Mouse (Mus musculus): ENCODE results near the gene Mex3a.

Mex3a gene

DNA sequence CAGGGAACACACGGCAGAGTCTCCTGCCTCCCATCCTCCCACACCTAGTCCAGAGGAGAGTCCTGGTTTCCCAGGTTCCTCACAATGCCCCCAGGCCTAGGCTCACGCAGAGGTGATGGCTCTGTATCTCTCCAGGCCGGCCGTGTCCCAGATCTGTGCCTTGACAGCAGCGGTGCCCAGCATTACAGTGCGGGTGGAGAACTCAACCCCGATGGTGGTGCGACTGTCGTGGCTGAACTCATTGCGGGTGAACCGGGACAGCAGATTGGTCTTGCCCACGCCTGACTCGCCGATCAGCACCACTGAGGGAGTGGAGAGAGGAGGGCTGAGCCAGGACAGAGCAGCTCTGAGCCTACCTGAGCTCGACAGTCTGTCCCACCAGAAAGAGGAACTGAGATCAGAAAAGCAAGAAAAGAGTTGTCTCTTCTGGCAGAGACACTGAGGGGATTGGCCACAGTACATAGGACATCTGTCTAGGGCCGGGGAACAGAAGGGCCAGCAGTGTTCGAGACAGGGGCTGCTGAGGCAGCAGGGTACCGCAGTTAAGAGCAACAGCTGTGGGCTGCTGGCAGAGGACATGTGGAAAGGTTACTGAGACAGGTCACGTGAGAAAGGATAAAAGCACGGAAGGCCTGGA lies 12.9 kb downstream of the Mex3a start:
- DNase-seq (ENCODE audit: low spot score) = no peak

- no peak for DNase-seq (ENCODE audit: low spot score)
Measured at GRCm38 (mm10) chr3:88546674-88547418, 14.7 kb downstream of the Mex3a start.

GRCm38 (mm10) chr3:88548180-88548917 lies 16.2 kb downstream of the Mex3a start, which contains the start of gene Rab25:
Gene Rab25, minus strand, starts transcription at chr3:88548300.
- no peak for DNase-seq (ENCODE audit: low spot score)

DNA sequence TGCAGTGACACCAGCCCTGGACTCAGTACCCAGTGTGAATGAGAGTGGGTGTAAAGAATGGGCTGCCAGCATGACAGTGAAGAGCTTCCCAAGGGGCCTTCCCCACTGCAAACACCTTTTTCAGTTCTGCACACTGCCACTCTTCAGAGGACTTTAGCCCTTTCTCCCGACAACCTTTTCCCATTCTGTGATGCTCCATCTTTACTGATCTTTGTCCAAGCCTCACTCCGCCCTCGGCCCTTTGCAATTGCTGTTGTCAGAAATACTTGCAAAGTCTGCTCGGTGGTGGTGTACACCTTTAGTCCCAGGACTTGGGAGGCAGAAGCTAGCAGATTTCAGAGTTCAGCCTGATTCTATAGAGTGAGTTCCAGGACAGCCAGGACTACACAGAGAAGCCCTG lies 19.4 kb downstream of the Mex3a start:
- DNase-seq (ENCODE audit: low spot score) = no peak

GRCm38 (mm10) chr3:88552082-88552645 lies 20.0 kb downstream of the Mex3a start:
- DNase-seq (ENCODE audit: low spot score) = no peak

- DNase-seq (ENCODE audit: low spot score) = peak; percentile 97
Measured at GRCm38 (mm10) chr3:88552676-88553524, 20.7 kb downstream of the Mex3a start, which contains the start of gene Lamtor2. Gene Lamtor2, minus strand, starts transcription at chr3:88553074.

GRCm38 (mm10) chr3:88553525-88553879 lies 21.3 kb downstream of the Mex3a start, which contains the start of gene Ubqln4:
Gene Ubqln4, plus strand, starts transcription at chr3:88553758.
- DNase-seq (ENCODE audit: low spot score) = peak; percentile 85

GRCm38 (mm10) chr3:88553880-88554586 lies 21.8 kb downstream of the Mex3a start:
- no peak for DNase-seq (ENCODE audit: low spot score)

DNA sequence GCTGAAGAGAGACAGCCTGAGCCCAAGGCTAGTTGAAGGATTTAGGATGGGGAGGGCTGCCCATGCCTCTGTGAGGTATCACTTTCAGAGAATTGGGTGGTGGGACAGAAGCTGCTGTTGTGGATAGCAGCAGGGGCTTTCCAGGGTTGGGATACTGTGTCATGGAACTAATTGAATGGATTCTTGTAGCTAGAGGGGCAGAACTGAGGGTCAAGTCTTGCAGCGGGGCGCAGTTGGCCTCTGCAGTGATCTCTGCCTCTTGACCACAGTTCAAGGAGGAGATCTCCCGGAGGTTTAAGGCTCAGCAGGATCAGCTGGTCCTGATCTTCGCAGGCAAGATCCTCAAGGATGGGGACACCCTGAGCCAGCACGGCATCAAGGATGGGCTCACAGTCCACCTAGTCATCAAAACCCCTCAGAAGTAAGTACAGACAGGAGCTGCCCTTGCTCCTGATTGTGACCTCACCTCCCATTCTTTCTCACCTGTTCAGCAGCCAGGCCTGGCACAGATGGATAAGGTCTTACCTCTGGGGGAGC lies 22.9 kb downstream of the Mex3a start:
- DNase-seq (ENCODE audit: low spot score) = no peak

DNA sequence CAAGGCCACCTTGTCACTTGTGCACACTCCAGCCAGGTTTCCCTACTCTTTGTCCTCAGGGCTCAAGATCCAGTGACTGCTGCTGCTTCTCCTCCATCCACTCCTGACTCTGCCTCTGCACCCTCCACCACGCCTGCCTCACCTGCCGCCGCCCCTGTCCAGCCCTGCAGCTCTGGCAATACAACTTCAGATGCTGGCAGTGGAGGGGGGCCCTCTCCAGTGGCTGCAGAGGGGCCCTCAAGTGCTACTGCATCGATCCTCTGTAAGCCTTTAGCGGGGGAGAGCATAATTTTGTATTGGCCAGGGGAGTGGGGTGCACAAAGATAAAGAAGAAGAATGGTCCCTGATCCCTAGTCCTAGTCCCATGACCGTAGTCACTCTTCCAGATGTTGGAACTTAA lies 23.5 kb downstream of the Mex3a start:
- no peak for DNase-seq (ENCODE audit: low spot score)

DNA sequence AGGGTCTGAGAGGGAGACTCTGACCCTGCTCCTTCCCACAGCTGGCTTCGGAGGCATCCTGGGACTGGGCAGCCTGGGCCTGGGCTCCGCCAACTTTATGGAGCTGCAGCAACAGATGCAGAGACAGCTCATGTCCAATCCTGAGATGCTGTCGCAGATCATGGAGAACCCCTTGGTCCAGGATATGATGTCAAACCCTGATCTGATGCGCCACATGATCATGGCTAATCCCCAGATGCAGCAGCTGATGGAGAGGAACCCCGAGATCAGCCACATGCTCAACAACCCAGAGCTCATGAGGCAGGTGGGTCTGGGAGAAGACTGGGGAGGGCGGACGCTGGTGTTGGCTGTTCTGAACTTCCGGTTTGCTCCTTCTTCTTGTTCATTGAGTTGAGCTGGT lies 24.4 kb downstream of the Mex3a start:
- DNase-seq (ENCODE audit: low spot score) = no peak

- no peak for DNase-seq (ENCODE audit: low spot score)
Measured at GRCm38 (mm10) chr3:88559596-88559995, 27.4 kb downstream of the Mex3a start.

DNA sequence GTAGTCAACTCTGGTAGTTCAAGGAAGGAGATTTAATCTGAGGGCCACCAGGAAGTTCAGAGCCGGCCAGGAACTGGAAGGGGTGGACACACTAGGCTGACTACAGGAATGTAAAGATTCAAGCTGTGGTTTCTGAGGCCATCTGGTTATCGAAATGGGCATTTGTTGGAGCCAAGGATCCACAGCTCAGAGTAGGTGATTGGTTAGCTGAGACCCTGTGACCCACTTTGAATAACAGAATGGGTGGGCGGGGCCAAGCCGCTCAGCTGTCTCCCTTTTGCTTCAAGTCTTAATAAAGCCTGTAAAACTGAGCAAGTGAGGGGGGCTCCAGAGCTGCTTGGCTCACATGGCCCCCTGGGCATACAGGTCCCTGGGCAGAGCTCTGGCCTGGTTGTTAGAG lies 29.8 kb downstream of the Mex3a start:
- DNase-seq (ENCODE audit: low spot score) = no peak

DNA sequence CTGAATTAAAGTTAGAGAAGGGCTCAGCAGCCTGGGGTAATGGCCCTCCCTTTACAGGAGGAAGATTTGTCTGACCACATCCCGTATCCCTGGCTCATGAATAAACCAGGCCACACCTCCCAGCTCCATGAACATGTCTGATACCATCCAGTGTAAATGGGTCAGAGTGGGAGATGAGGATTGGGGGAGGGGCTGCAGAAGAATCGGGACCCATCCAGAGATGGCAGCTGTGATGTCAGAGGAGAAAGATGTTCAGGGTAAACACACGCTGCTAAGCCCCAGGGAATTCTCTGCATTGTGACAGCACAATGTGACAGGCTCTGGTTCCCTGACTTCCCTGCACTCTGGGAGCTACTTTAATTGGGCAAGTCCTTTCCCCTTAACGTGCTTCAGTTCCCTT lies 31.2 kb downstream of the Mex3a start:
- no peak for DNase-seq (ENCODE audit: low spot score)

DNA sequence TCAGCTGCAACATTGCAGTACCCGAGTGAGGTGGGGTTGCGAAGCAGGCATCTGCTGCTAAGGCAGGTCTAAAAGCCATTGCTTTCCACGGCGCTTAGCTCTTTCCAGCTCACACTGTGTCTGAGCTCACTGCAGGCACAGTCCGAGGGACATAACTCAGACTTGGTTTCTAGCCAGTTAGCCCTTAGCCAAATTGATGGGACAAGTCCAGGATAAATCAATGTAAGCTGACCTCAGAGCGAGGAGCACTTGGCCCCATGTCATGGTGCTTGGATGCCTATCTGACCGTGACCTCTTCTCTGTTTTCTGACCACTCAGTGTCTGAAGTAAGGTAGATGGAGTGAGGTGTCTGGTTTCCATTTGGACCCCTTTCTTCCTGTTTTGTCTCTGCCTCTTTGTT lies 31.8 kb downstream of the Mex3a start:
- DNase-seq (ENCODE audit: low spot score) = no peak

DNA sequence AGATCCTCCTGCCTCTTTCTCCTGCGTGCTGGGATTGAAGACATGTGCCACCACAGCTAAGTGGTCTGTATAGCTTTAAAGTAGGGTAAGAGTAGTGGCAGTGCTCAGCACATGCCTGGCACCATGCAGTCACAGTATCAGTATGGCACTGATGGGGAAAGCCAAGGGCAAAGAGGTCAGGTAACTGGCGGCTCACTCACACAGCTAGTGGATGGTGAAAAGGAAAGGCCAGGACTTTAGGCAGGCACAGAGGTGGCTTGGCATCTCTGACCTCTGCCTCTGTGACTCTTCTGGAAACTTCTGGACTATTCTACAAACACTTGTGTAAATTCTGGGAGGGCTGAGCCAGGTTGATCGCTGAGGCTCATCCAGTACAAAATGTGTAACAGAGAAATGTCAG lies 33.9 kb downstream of the Mex3a start:
- no peak for DNase-seq (ENCODE audit: low spot score)

- DNase-seq (ENCODE audit: low spot score) = no peak
Measured at GRCm38 (mm10) chr3:88566536-88567061, 34.4 kb downstream of the Mex3a start.

- DNase-seq (ENCODE audit: low spot score) = no peak
Measured at GRCm38 (mm10) chr3:88567892-88568291, 35.7 kb downstream of the Mex3a start.

- no peak for DNase-seq (ENCODE audit: low spot score)
Measured at GRCm38 (mm10) chr3:88568615-88569014, 36.4 kb downstream of the Mex3a start.

DNA sequence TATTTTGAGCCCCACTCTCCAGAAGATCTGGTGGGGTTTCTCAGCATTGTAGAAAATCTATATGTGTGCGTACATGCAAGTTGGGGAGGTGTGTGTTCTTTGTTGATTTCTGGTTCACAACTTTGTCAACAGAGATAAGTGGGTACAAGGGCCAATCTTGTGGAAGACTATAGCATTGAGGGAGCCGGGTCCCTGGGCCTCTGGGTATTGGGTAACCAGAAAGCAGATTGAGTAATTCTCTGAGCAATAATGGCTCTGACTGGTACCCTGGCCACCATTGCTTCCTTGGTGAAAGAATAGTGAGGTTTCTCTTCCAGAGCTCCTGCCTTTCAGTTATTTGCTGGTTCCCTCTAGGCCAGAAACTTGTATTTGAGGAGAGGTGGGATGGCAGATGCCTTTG lies 36.9 kb downstream of the Mex3a start:
- no peak for DNase-seq (ENCODE audit: low spot score)

DNA sequence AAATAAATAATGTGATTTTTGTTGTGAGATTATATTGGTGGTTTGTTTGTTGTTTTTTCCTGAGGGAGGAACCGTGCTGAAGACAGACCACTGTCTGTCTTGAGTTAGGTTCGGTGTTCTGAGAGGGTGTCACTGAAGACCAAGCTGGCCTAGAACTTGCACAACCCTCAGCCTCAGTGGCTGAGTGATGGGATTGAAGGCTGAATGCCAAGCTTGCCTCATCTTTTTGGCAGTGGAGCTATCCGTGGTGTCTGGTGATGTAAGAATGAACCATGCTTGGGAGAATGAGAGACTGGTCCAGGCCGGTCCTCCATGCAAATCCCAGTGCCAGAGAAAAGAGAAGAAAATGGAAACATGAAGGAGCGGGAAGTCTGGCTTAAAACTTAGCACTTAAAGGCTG lies 37.5 kb downstream of the Mex3a start:
- DNase-seq (ENCODE audit: low spot score) = no peak

Data from ovary, adult 18-20 months (tissue).